Mouse (Mus musculus): ENCODE results near the gene Cox5b. TPM values are rescaled to one million over a fixed set of nuclear protein-coding genes. Genes with fewer than 3 reads are reported as not detected.

The Cox5b gene
- 100 to 1,000 TPM; 249 to 268 TPM for total RNA-seq (2023)

GRCm38 (mm10) chr1:36691271-36692155 is at the start of gene Cox5b:
TSS of gene Cox5b (plus strand) at chr1:36691449.

DNA sequence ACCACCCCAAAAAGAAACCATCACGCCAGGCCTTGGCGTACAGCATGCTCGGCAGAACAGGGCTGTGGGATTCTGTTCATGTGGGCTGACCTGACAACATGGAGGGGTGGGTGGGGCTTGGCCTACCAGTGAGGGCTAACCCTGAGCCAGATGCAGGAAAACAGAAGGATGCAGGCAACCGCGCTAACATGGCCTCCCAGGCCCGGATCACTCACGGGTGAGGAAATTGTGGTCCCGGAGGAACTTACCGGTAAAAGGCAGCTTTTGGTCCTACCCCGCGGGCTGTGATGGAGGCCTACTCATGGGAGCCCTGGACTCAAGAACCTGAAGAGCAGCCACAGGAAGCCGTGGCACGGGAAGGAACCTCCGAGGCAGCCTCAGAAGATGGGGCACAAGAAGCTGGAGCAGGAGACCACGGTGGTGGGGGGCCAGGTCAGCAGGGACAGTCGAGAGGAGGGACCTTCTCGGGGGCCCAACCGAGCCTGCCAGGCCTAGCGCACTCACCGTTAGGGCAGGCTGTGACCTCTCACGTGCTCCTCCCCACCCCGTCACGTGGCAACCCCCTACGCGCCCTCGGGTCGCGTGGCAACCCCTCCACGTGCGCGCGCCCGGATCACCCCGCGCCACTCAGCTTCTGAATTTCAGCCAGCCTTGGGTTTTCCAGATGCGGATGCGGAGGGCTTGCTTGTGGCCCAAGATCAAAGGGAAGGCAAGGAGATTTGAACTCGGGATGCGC is 8.5 kb upstream of the Cox5b start, which contains the start of gene Fam178b:
Fam178b (minus strand) TSS at position 564 of the 736 bp plus-strand sequence.

GRCm38 (mm10) chr1:36709854-36710280 is 18.6 kb downstream of the Cox5b start, which contains the start of gene 4933424G06Rik:
TSS of gene 4933424G06Rik (plus strand) at chr1:36710149.

GRCm38 (mm10) chr1:36714311-36714710 is 23.1 kb downstream of the Cox5b start, which contains the start of gene Actr1b:
TSS of gene Actr1b (minus strand) at chr1:36714422.

Other genes with a start within 250 kb of the Cox5b start
- gene Lman2l, start 246.2 kb upstream of the Cox5b start, total RNA-seq (2023): 10 to 100 TPM; 44.3 to 46.6 TPM
- gene Cnnm4, start 219.8 kb upstream of the Cox5b start, total RNA-seq (2023): 10 to 100 TPM; 22.8 to 29.2 TPM
- gene Cnnm3, start 179.6 kb upstream of the Cox5b start, total RNA-seq (2023): 10 to 100 TPM; 22.2 to 30.3 TPM
- 1 to 10 TPM; 3.2 to 5.7 TPM for gene Ankrd23, start 154.6 kb upstream of the Cox5b start, total RNA-seq (2023)
- 1 to 10 TPM in 1 of 2 experiments, not detected in 1; 2.5 TPM for gene Gm42417, start 152.0 kb upstream of the Cox5b start, total RNA-seq (2023)
- 1 to 10 TPM; 3.9 to 4.0 TPM for gene Ankrd39, start 144.0 kb upstream of the Cox5b start, total RNA-seq (2023)
- gene Sema4c, start 133.1 kb upstream of the Cox5b start, total RNA-seq (2023): 1 to 10 TPM; 1.4 to 1.7 TPM
- gene Fam178b, start 8.3 kb upstream of the Cox5b start, total RNA-seq (2023): under 1 TPM in 1 of 2 experiments, not detected in 1; 0.49 TPM
- gene 4933424G06Rik, start 18.7 kb downstream of the Cox5b start, total RNA-seq (2023): not detected
- gene Actr1b, start 23.0 kb downstream of the Cox5b start, total RNA-seq (2023): 10 to 100 TPM; 40.1 to 44.0 TPM
- under 1 TPM; 0.35 to 0.49 TPM for gene Zap70, start 70.3 kb downstream of the Cox5b start, total RNA-seq (2023)

All from neutrophil, adult 83 days (primary cell).